Mouse (Mus musculus): ENCODE data around the gene Lhfpl3.

- TF ChIP-seq POLR2A (IDR thresholded peaks at IDR 0.05; ENCODE audit: insufficient read depth, low read depth, low read length) (no peak), CTCF (IDR thresholded peaks at IDR 0.05) (no peak)
These were observed 467.2 kb downstream of the Lhfpl3 start for GRCm38 (mm10) chr5:23213086-23213485.

Measured in heart, adult 2 months (tissue).